Mouse (Mus musculus) G1E (cell line): ENCODE results near the gene Ypel3.

Source experiments
- CTCF ChIP-seq: IDR thresholded peaks from 2 replicates; pipeline ENCODE4 v1.5.1; 2012; ENCODE audit warnings: low read depth, low read length, inconsistent platforms, mixed read lengths
- GATA1 ChIP-seq: IDR thresholded peaks from 2 replicates; pipeline ENCODE4 v1.6.1; 2012; ENCODE audit warnings: borderline replicate concordance, low read length, inconsistent platforms, mixed read lengths
- POLR2AphosphoS5 ChIP-seq: IDR thresholded peaks from 2 replicates; pipeline ENCODE4 v1.6.1; 2012; ENCODE audit warnings: low read depth, low read length, inconsistent platforms; ENCODE audit not compliant: insufficient replicate concordance
- TAL1 ChIP-seq: conservative IDR thresholded peaks from 2 replicates; pipeline ENCODE4 v1.6.1; 2012; ENCODE audit warnings: low read depth, low read length, inconsistent platforms, mixed read lengths

GRCm38 (mm10) chr7:126765540-126765939, 11.2 kb upstream of the Ypel3 start:
- TF ChIP-seq GATA1 (no peak), CTCF (no peak), TAL1 (no peak), POLR2AphosphoS5 (no peak)
